Mouse (Mus musculus) myocyte (in vitro differentiated cells): ENCODE data around the gene Rhbg. TPM values are rescaled to one million over a fixed set of nuclear protein-coding genes. Genes with fewer than 3 reads are reported as not detected.

Source experiments
- H3K27me3 ChIP-seq: one replicate; pipeline ENCODE4 v1.6.1; 2011; ENCODE audit not compliant: control insufficient read depth, insufficient read depth, insufficient read length
- H3K36me3 ChIP-seq: one replicate; pipeline ENCODE4 v1.6.1; 2011; ENCODE audit not compliant: control insufficient read depth, insufficient read depth
- H3K4me2 ChIP-seq: one replicate; pipeline ENCODE4 v1.6.1; 2011; ENCODE audit warnings: low read depth, control low read depth
- H3K4me3 ChIP-seq: one replicate; pipeline ENCODE4 v1.5.1; 2011; ENCODE audit warnings: mild to moderate bottlenecking, control low read depth, moderate library complexity
- H3K79me2 ChIP-seq: one replicate; pipeline ENCODE4 v1.6.1; 2011; ENCODE audit not compliant: control insufficient read depth, insufficient read depth
- H3ac ChIP-seq: one replicate; pipeline ENCODE4 v1.6.1; 2011; ENCODE audit not compliant: control insufficient read depth, insufficient read length
- CEBPB ChIP-seq: IDR thresholded peaks from 2 replicates; pipeline ENCODE4 v1.6.1; 2011; ENCODE audit warnings: mild to moderate bottlenecking, moderate library complexity; ENCODE audit not compliant: poor library complexity, insufficient read depth, severe bottlenecking
- E2F4 ChIP-seq: IDR thresholded peaks from one replicate; pipeline ENCODE4 v1.6.1; 2011; ENCODE audit warnings: mild to moderate bottlenecking, control low read depth, moderate library complexity; ENCODE audit not compliant: insufficient read depth
- MAX ChIP-seq: IDR thresholded peaks from one replicate; pipeline ENCODE4 v1.6.1; 2011; ENCODE audit warnings: low read depth, mild to moderate bottlenecking, control low read depth
- MYOD1 ChIP-seq, 3 experiments: IDR thresholded peaks; one replicate each; pipeline ENCODE4 v1.6.1; 2011; ENCODE audit warnings: control low read depth in 2 of 3, low read depth in 2 of 3, mild to moderate bottlenecking in 2 of 3, moderate library complexity in 1 of 3; ENCODE audit not compliant: insufficient read length in 2 of 3, control insufficient read depth in 1 of 3
- MYOG ChIP-seq, 3 experiments: IDR thresholded peaks; one replicate each; pipeline ENCODE4 v1.6.1; 2011; ENCODE audit warnings: control low read depth in 2 of 3, low read depth in 2 of 3, mild to moderate bottlenecking in 2 of 3; ENCODE audit not compliant: insufficient read length in 2 of 3, control insufficient read depth in 1 of 3, insufficient read depth in 1 of 3
- POLR2A ChIP-seq: IDR thresholded peaks from one replicate; pipeline ENCODE4 v1.6.1; 2011; ENCODE audit warnings: low read depth, mild to moderate bottlenecking, control low read depth, moderate library complexity; ENCODE audit not compliant: insufficient read length
- POLR2AphosphoS2 ChIP-seq: IDR thresholded peaks from one replicate; pipeline ENCODE4 v1.6.1; 2011; ENCODE audit warnings: low read depth, control low read depth; ENCODE audit not compliant: insufficient read length
- REST ChIP-seq: IDR thresholded peaks from one replicate; pipeline ENCODE4 v1.6.1; 2011; ENCODE audit warnings: mild to moderate bottlenecking, control low read depth, moderate library complexity; ENCODE audit not compliant: insufficient read depth, insufficient read length
- SRF ChIP-seq: IDR thresholded peaks from one replicate; pipeline ENCODE4 v1.6.1; 2011; ENCODE audit warnings: low read depth; ENCODE audit not compliant: control insufficient read depth, insufficient read length
- TCF12 ChIP-seq: IDR thresholded peaks from one replicate; pipeline ENCODE4 v1.6.1; 2011; ENCODE audit warnings: mild to moderate bottlenecking, control low read depth; ENCODE audit not compliant: poor library complexity, insufficient read depth, severe bottlenecking
- TCF3 ChIP-seq: IDR thresholded peaks from one replicate; pipeline ENCODE4 v1.6.1; 2011; ENCODE audit warnings: low read depth, control low read depth; ENCODE audit not compliant: insufficient read length
- USF1 ChIP-seq: IDR thresholded peaks from one replicate; pipeline ENCODE4 v1.6.1; 2011; ENCODE audit warnings: low read depth, mild to moderate bottlenecking, control low read depth, moderate library complexity
- polyA plus RNA-seq: library from polyadenylated mRNA; unstranded; fragments of >200 nt; fragmentation: generic; extraction: Trizol; gene quantifications from one replicate; pipeline ENCODE4 v1.2.1, GENCODE M21; 2012; ENCODE audit warnings: missing spikeins

Rhbg gene
- polyA plus RNA-seq, 1 experiment = not detected

DNA sequence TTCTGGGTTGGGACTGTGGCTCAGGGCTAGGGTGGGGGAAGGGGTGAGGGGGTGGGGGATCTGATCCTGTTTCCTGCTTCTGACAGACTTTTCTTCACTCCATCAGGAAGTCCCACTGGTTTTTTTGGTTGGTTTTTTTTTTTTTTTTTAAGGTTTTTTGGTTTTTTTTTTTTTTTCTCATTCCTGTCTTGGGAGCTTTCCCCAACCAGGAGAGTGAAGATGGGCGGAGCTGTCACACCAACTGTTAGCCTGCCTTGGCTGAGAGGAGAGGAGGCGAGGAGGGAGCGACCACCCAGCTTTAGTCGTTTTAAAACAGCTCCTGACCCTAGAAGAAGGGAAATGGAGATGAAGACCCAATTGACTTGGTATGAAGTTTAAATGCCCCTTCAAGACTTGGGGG lies 27.2 kb downstream of the Rhbg start:
- no peak overlapping the region for H3K4me2 ChIP-seq
- TF ChIP-seq SRF = no peak
- TF ChIP-seq POLR2AphosphoS2 = no peak
- TF ChIP-seq TCF12 = no peak
- TF ChIP-seq TCF3 = no peak
- TF ChIP-seq MYOG (IDR thresholded peaks at IDR 0.05; ENCODE audit: control insufficient read depth in 1 of 3, insufficient read depth in 1 of 3, insufficient read length in 2 of 3, low read depth in 2 of 3) = no peak
- TF ChIP-seq MAX = no peak
- H3K36me3 ChIP-seq = no peaks in the 10 kb centered on the region
- no peak overlapping the region for H3ac ChIP-seq
- H3K79me2 ChIP-seq = no peaks in the 10 kb centered on the region
- peaks cover 57% of the 10 kb centered on the region for H3K27me3 ChIP-seq
- H3K4me3 ChIP-seq = no peak overlapping the region

GRCm38 (mm10) chr3:88226101-88226845 lies 28.2 kb downstream of the Rhbg start:
- Histone ChIP-seq H3K36me3 (no peaks in the 10 kb centered on the region), H3K27me3 (peaks cover 50% of the 10 kb centered on the region), H3ac (no peak overlapping the region), H3K4me3 (no peak overlapping the region), H3K4me2 (no peak overlapping the region), H3K79me2 (no peaks in the 10 kb centered on the region)
- peak in 1 of 3 experiments; percentile 51 for TF ChIP-seq MYOG (IDR thresholded peaks at IDR 0.05; ENCODE audit: control insufficient read depth in 1 of 3, insufficient read depth in 1 of 3, insufficient read length in 2 of 3, low read depth in 2 of 3)
- TF ChIP-seq USF1 = no peak
- TF ChIP-seq MYOD1 (IDR thresholded peaks at IDR 0.05; ENCODE audit: control insufficient read depth in 1 of 3, insufficient read length in 2 of 3, low read depth in 2 of 3) = peak in 2 of 3 experiments; percentile 32 to 59

- H3ac ChIP-seq = no peak overlapping the region
- peaks cover 40% of the 10 kb centered on the region for H3K27me3 ChIP-seq
These were observed 29.6 kb downstream of the Rhbg start for GRCm38 (mm10) chr3:88224929-88225328.

GRCm38 (mm10) chr3:88222446-88222845 lies 32.1 kb downstream of the Rhbg start:
- Histone ChIP-seq H3K79me2 (no peaks in the 10 kb centered on the region), H3K4me3 (no peak overlapping the region), H3K4me2 (no peak overlapping the region), H3K27me3 (peaks cover 29% of the 10 kb centered on the region), H3K36me3 (no peaks in the 10 kb centered on the region), H3ac (no peak overlapping the region)
- TF ChIP-seq USF1 = no peak
- TF ChIP-seq POLR2A = no peak
- no peak for TF ChIP-seq MYOG (IDR thresholded peaks at IDR 0.05; ENCODE audit: control insufficient read depth in 1 of 3, insufficient read depth in 1 of 3, insufficient read length in 2 of 3, low read depth in 2 of 3)
- TF ChIP-seq MYOD1 (IDR thresholded peaks at IDR 0.05; ENCODE audit: control insufficient read depth in 1 of 3, insufficient read length in 2 of 3, low read depth in 2 of 3) = no peak
- no peak for TF ChIP-seq CEBPB
- TF ChIP-seq SRF = no peak
- no peak for TF ChIP-seq E2F4
- TF ChIP-seq TCF3 = no peak
- TF ChIP-seq TCF12 = no peak
- no peak for TF ChIP-seq POLR2AphosphoS2

More at GRCm38 (mm10) chr3:88224929-88225328, 29.6 kb downstream of the Rhbg start:
- no peaks in the 10 kb centered on the region for H3K79me2 ChIP-seq
- TF ChIP-seq MYOG (IDR thresholded peaks at IDR 0.05; ENCODE audit: control insufficient read depth in 1 of 3, insufficient read depth in 1 of 3, insufficient read length in 2 of 3, low read depth in 2 of 3) (no peak), MAX (no peak)
- H3K4me3 ChIP-seq = no peak overlapping the region
- H3K4me2 ChIP-seq = no peak overlapping the region
- no peaks in the 10 kb centered on the region for H3K36me3 ChIP-seq

DNA sequence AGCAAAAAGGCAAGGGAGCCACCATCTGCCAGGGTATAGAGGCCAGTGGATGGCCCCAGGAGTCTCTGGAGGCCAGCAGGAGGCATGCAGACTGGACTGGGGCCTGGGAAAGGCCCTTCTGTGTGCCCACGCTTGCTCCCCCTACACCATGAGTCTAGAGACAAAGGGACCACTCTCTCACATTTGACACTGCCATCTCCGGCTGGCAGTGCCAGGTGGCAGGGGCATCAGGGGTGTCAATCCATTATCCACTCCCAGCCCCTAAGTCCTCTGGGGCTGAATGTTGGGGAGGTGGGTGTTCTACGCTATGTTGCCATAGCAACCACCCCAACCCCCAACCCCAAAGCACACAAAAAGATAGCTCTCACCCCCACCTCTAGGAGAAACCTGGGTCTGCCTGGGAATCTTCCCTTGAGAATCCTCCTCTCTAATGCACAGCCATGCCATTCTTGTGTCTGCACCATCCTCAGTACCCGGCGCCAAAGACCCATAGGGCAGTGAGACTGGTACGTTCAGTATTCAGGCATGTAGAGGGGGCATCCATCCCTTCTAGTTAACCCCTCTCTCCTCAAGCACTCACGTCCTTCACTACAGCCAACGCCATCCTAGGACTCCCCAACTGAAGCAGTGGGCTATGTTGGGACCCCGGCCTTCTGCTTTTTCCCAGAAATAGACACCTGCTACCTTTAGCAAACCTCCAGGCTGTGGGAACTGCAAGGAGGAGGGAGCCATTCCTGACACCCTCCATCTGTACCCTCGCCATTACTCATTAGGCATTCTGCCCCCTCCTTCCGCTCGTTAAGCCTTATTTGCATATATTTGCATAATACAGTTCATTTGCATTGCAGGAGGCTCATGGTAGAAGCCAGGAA lies 32.8 kb downstream of the Rhbg start:
- Histone ChIP-seq H3K4me3 (no peak overlapping the region), H3K36me3 (no peaks in the 10 kb centered on the region), H3K79me2 (no peaks in the 10 kb centered on the region), H3K27me3 (peaks cover 27% of the 10 kb centered on the region), H3K4me2 (no peak overlapping the region), H3ac (no peak overlapping the region)
- TF ChIP-seq SRF = no peak
- no peak for TF ChIP-seq MYOD1 (IDR thresholded peaks at IDR 0.05; ENCODE audit: control insufficient read depth in 1 of 3, insufficient read length in 2 of 3, low read depth in 2 of 3)
- TF ChIP-seq MAX = no peak
- no peak for TF ChIP-seq TCF12
- TF ChIP-seq MYOG (IDR thresholded peaks at IDR 0.05; ENCODE audit: control insufficient read depth in 1 of 3, insufficient read depth in 1 of 3, insufficient read length in 2 of 3, low read depth in 2 of 3) = no peak
- no peak for TF ChIP-seq USF1
- no peak for TF ChIP-seq POLR2AphosphoS2
- no peak for TF ChIP-seq REST
